Mouse (Mus musculus): ENCODE measurements around the gene Os9.
A peak's percentile ranks its signal among the peaks of the same experiment; 100 is the strongest.

Gene Os9

DNA sequence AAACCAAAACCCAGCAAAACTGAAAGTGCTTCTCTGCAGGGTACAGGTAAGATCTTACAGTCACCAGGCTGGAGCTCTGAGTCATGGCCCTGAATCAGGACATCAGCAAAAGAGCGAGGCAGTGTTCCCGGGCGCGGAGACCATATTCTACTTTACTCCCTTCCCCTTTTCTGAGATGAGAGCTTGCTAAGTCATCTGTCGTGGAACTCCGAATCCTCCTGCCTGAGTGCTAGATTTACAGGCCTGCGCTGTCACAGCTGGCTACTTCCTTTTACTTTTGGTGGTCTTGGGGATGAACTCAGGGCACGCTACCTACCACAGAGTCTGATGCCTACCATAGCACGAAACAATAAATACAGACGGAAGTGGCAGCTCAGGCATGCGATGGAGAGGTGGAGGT, 6.5 kb downstream of the Os9 start:
- no peak for DNase-seq

DNA sequence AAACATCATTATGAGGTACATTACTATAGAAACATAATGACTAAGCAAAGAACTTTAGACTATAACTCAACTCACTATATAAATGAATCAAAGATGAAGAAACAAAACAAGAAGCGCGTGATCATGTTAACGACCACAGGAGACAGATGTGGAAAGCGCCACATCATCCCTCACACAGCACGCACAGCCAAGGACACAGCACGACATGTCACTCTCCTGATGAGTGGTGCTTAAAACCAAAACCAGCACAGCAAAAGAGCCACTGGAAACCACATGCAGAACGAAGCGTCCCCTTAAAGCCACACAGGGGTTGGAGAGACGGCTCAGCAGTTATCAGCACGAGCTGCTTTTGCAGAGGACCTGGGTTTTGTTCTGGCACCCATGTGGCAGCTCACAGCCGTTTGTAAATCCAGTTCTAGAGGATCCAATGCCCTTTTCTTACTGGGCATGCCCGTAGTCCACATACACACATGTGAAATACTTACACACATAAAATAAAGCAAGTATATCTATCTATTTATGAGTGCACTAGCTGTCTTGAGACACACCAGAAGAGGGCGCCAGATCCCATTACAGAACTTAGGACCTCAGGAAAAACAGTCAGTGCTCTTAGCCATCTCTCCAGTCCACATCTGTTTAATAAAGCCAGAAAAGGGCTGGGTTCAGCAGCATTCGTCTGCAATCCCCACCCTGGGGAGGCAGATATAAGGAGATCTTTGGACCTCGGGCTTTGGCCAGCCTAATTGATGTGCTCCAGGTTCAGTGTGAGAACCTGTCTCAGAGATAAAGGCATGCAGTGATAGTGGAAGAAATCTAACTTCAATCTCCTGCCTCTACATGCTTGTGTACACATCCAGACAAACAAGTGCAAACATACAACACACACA, 9.7 kb downstream of the Os9 start:
- DNase-seq: no peak

DNA sequence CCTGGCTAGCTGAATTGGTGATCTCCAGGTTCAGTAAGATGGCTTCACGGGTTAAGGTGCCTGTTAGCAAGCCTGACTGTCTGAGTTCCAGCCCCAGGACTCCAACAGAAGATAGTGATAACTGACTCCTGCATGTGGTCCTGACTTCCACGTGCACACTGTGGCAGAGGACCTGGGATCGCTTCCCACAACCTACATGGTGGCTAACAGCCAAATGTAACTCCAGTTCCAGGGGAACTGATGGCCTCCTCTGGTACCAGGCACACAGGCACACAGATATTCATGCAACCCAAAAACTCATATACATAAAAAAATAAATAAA, 12.7 kb downstream of the Os9 start:
- no peak for DNase-seq

DNA sequence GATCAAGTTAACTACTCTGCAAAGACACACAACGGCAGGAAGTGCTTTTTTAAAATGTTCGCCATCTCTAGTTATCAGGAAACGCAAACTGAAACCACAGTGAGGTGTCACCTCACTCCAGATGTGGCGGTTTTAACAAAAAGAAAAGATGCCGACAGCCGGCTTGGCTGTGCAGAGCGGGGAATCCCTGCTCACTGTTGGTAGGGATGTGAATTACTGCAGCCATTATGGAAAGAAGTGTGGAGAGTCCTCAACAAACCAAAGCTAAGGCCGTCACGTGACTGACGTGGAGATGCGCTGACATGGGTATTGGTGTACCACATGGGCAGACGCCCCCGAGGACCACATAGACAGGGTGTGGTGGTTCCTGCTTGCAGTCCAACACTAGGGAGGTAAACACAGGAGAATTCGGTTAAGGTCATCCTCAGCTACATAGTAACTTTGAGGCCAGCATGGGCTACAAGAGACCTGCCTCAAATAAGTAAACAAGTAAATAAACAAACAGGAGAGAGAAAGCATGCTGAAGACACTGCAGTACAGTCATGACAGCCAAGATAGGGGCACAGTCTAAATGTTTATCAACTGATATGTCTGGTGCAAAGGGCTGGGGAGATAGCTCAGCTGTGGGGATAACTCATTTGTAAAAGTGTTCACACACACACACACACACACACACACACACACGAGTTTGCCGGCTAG, 13.2 kb downstream of the Os9 start:
- no peak for DNase-seq

DNA sequence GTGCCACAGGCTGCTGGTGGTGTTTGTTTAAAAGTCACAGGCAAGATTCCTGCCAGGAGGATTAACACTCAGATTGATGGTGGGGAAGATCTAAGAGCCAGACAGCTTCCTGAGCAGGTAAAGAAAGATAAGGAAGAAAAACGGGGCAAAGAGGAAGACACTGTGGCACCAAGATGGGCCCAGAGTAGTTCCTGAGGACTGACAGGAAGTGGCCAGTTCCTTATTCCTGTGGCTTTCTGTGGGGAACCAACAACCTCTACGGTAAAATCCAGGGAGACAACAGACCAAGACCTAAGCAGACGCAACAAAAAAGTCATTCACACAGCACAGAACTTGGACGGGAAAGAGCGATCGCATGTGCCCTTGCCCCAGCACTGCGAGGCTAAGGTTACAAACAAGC, 17.3 kb downstream of the Os9 start:
- DNase-seq: no peak

DNA sequence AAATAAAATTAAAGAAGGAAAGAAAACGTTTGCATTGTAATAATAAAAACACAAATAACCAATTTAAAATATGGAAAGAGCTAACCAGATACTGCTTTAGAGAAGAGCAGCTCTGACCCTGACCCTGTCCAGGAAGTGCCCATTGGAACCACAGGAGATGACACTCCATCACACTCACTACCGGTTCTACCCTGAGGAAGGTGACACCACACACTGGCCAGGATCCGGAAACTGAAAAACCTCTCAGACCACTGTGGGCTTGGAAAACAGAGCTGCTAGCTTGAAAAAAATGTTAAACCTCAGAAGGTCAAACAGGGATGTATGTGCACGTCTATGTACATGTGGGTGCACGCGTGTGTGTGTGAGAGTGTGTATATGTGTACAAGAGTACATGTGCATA, 19.8 kb downstream of the Os9 start:
- no peak for DNase-seq

DNA sequence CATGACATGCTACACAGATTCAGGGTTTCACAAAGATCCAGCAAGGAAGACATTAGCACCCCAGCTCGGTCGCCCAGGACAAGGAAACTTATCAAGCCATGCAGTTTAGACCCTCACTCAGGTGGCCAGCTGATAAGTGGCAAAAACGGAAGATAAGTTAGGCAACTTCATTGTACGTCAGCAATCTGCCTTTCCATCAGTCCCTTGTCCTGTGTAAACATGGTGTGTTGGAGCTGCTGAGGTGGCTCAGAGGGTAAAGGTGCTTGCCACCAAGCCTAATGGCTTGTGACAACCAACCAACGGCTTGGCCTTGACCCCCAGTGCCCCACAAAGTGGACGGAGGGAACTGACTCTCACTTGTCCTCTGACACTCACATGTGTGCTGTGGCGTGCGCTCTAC, 20.5 kb downstream of the Os9 start:
- no peak for DNase-seq

DNA sequence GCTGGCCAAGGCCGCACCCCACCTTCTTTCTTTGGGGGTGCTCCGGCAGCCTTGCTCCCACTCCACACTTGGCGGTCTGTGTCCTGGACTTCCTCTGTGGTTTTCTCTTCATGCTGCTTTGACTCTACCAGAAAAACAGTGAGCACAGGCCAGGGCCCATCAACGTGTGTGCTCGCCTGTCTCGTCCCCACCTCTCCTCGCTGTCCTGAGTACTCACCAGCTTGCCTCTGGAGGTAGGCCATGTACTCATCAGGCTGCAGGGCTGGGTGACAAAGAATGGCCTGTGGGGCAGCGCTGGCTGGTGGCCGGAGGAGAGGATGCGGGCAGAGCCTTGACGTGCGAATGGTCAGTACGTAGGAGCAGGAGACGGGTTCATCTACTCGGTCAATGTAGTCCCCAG, 21.1 kb downstream of the Os9 start:
- no peak for DNase-seq

DNA sequence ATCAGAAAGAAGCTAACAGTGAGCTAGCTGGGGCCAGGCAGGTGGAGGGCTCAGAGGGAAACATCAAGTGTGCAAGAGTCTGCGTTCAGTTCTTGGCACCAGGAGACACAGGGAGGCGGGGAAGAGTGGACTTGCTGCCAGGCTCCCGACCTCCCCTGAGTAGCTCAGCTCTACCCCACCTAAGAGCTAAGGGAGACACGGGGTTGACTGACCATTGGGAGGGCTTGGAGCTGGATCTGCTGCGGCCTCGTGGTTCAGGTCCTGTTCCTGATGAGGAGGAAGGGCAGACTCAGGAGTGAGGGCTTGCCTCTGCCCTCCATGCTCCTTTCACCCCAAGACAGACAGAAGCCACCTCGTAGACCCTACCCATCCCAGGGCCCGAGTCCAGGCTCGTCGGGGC, 21.7 kb downstream of the Os9 start:
- DNase-seq: no peak

DNA sequence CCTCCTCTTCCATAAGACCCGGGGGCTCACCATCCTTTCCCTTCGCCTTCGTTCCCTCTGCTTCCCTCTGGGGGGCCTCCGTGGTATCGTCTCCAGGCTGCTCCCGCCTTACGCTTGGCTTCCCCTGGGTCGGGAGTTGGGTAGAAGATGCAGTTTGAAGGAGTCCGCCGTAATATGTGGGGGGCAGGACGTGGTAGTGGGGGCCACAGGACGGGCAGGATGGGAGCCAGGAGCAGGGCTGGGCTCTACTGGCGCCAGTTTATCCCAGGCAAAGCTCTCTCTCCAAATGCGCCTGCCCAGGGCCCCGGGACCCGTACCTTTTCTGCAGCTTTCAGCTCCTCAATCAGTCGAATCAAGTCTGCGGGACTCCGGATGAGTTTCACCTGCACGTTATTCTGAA, 22.4 kb downstream of the Os9 start:
- DNase-seq: no peak

DNA sequence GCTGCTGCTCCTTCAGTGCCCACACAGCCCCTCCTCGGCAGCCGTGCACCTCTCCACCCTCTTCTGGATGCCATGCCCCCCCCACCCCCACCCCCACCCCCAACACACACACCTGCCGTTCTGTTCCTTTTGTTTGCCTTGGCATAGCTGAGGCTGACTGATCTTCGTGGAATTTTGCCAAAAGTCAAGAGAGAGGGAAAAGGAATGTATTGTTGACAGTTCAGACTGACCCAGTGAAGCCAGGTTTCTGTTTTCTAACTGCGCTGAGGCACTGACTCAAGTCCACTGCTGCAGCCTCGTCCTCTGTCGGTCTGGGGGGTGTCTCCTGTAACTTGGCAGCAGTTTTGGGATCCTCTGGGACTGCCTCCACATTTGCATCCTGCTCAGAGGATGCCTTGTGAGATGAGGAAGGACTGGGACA, 26.5 kb downstream of the Os9 start:
- no peak for DNase-seq

DNA sequence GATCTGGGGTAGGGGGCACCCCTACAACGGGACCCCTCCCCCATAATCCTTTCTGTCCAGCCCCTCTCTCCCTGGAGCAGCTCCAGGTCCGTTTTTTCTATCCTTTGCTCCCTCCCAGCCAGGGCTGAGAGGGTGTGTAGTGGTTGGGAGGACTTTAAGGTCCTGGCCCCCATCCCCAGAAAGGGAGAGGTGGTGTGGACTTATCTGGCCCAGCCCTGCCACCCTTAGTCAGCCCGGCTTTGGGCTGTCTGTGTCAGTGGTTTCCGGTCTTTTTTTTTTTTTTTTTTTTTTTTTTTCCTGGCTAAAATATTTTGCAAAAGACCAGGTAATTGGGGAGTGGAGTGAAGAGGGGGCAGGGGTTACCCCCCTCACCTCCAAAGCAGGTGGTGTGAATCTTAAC, 28.2 kb downstream of the Os9 start:
- no peak for DNase-seq

DNA sequence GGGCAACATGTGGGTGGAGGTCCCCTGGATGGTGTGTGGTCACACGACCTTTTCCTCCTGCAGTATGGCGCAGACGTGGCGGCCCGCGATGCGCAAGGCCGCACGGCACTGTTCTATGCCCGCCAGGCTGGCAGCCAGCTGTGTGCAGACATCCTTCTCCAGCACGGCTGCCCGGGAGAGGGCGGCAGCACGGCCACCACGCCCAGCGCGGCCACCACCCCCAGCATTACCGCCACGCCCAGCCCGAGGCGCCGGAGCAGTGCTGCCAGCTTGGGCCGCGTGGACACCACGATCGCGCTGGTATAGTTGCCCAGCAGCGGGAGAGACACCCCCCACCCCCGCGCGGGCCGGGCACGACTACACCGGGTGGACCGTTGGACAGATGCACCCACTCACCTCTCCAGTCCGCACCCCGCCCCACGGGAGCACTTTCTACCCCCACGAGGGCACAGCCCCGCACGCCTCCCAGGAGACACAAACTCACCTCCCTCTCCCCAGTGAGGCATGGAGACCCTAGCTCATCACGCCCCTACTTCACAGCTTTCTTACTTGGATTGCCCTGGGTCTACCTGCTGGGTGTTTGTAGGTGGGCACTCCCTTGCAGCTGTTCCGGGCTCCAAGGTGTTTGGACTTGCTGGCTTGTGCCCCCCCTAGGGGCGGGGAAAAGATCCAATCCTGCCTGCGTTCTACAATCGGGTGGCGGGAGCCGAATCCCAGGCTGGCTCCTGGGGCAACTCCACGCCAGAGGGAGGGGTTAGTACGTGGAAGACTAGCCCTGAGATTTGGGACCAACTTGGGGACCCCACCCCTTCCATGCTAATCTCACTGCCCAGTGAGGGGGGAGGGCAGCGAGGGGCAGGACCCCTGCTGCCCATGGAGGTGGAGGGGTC, 29.2 kb downstream of the Os9 start:
- DNase-seq: peak; percentile 67

DNA sequence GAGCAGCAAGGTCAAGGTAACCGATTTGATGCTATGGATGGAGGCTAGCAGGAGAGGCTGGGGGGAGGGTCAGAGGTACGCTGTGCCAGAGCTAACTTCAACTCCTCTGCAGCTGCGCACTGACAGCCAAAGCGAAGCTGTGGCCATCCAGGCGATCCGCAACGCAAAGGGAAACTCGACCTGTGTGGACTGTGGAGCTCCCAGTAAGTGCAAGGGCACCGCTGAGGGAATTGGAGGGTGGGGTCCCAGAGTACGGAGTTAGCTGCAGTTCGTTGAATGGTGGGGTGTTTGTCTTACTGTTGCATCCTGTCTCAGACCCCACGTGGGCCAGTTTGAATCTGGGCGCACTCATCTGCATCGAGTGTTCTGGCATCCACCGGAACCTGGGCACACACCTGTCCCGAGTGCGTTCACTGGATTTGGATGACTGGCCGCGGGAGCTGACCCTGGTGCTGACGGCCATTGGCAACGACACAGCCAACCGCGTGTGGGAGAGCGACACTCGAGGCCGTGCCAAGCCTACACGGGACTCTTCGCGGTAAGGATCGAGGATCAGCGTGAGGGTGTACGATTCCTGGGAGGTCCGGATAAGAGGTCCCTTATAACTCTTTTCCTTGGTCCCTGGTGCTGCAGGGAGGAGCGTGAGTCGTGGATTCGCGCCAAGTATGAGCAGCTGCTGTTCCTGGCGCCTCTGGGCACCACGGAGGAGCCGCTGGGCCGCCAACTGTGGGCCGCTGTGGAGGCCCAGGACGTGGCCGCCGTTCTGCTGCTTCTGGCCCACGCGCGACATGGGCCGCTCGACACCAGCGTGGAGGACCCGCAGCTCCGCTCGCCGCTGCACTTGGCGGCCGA, 30.1 kb downstream of the Os9 start:
- peak; percentile 62 for DNase-seq

DNA sequence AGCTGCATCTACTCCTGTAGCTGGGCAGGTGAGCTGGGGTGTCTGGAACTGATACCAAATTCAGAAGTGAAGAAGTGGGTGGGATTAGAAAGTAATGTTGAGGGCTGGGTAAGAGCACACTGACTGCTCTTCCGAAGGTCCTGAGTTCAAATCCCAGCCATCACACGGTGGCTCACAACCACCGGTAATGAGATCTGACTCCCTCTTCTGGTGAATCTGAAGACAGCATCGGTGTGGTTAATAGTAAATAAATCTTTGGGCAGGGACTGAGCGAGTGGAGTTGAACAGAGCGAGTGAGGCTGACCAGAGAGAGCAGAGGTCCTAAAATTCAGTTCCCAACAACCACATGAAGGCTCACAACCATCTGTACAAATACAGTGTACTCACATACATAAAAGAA, 35.3 kb downstream of the Os9 start:
- DNase-seq: no peak

DNA sequence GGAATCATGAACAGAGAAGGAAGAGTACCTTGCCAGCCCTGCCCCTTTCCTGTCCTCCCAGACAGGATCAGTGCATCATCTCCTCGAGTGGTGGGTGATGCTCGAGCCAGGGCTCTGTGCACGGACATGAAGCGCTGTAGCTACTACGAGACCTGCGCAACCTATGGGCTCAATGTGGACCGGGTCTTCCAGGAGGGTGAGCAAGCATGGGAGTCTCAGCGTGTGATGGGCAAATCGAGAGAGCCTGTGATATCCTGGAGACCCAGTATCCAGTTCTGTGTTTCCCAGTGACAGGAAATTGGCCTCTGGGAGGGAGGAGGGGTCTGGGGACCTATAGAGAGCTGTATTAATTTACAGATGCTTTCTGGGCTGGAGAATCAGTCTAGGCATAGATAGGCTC, 35.9 kb downstream of the Os9 start:
- no peak for DNase-seq

DNA sequence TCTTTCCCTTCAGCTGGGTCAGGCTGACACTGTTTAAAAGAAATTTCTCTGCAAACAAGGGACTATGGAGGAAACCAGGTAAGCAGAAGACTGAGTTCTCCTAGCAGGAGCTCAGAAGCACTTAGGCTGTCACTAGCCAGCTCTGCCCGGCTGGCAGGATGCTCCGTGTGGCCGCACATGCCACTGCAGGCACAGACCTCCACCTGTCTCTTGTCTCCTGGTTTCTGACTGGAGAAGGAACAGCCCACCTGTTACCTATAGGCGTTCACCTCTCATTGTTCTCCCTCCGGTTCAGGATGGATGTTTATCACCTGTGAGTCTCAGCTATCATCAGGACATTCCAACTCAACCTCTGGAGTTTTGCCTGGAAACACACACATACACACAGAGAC, 37.0 kb downstream of the Os9 start:
- no peak for DNase-seq

DNA sequence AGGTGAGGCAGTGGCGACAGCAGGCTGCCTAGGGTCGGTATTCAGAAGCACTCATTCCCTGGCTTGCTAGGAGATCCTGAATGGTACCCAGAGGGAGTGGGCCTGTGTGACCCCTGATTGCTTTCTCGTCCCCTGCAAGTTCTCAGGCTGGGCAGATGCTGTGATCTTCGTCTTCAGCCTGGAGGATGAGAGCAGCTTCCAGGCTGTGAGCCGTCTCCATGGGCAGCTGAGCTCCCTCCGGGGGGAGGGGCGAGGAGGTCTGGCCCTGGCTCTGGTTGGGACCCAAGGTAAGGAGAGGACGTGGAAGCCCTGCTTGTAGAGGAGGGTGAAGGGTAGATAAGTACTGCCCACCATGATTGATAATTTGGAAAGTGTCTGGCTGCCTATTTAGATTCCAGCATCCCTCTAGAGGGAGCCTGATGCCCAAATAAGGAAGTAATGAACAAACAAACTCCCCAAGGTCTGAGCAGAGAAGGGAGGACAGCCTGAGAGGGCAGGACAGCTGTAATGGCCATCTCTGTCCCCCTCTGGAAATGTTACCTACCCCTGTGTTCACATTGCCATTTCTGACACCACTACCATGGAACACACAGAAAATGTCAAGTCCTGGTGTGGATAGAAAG, 37.5 kb downstream of the Os9 start:
- DNase-seq: no peak

DNA sequence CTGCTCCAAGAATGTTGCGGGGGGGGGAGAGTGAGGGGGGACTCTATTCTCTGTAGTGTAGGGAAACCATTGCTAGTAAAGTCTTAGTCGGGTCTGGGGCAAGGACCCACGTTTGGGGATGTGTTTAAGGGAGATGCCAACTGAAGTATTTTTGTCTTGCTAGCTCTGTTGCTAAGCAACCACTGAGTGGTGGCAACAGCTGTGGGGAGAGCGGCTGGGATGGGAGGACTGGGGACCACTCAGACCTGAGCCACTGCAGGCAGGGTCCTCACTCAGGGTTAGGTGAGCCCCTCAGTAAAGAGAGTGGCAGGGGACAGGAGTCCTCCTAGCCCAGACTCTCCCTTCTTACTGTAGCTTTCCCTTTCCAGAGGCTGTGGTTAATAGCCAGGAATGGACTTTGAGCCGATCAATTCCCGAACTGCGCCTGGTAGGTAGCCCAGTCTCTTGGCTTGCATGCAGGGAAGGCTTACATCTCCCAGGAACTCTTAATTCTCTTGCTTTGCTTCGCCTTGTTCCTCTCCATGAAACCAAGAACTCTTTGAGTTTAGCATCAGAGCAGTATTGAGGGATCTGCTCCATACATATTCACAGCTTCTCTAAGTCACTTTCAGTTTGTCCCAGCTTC, 38.8 kb downstream of the Os9 start:
- peak; percentile 73 for DNase-seq

DNA sequence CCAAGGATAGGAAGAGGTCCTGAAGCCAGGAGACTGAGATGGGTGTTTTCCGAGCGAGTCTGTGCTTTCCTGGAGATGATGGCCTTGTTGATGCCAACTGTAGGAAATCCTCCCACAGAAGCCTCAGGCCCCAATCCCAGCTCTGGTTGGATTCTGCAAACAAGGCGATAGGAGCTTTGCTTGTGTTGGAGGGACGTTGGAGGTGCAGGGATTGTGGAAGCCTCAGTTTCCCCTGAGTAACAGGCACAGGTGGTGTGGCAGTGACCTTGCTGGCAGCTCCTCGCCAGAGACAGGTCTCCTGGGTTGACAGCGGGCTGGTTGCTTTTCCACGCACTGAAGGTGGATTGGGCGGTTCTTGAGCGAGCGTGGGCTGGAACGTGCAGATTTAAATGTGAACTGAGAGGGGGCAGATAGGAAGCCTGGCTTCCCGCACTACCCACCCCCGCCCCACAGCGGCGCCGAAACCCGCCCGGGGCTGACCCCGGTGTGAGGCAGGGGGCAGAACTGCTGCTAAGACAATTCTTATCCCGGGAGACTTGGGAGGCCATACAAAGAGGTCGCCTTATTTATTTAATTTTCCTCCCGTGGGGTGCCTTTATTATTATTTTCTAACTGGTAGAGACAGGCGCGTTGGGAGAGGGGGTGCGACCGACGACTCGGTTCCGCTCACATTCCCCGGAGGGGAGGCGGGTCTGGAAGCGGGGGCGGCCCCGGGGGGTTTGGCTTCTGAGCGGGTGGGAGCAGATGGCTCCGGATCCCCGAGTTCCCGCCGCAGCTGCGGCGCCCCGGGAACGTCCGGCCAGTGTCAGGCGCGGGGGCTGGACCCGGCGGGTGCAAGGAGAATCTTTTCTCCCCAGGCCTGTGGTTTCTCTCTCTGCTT, 39.8 kb downstream of the Os9 start:
- DNase-seq: peak; percentile 27

Data from retina, postnatal 1 day (tissue).